Mouse (Mus musculus) brain, embryonic 14.5 days (tissue): ENCODE measurements around the gene Whrn.

Source experiments
- CTCF ChIP-seq: fragments of 200-500 bp; IDR thresholded peaks from 2 replicates; pipeline ENCODE4 v1.5.1; 2012; ENCODE audit warnings: inconsistent platforms, mild to moderate bottlenecking, moderate library complexity, borderline replicate concordance; ENCODE audit not compliant: insufficient read depth, insufficient read length; ENCODE audit errors: extremely low read depth
- POLR2A ChIP-seq: fragments of 200-500 bp; IDR thresholded peaks from 2 replicates; pipeline ENCODE4 v1.6.1; 2012; ENCODE audit warnings: mild to moderate bottlenecking, inconsistent platforms, borderline replicate concordance; ENCODE audit not compliant: poor library complexity, insufficient read depth, insufficient read length, severe bottlenecking; ENCODE audit errors: extremely low read depth

DNA sequence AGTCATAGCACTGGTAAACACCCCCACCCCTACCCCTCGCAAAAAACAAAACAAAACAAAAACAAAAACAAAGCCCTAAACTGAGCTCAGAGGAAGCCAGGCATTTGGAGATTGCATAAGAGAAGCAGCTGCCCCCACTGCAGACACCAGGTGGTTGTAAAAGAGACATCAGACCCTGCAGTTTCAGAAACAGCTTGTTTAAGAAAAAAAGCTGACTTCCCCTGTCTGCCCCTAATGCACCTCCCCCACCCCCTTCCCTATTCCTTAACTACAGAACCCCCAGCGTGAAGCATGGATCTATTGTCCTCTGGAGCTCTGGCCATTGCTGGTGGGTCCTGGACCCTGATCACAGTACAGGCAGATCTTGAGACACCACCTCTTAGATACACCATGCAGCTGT lies 21.4 kb downstream of the Whrn start:
- TF ChIP-seq CTCF (no peak), POLR2A (no peak)
